Mouse (Mus musculus) forebrain, postnatal 0 days (tissue): ENCODE results near the gene A130010J15Rik. TPM values are rescaled to one million over a fixed set of nuclear protein-coding genes. Genes with fewer than 3 reads are reported as not detected.

Experiments used
- ATAC-seq: fragments of 200-750 bp; cut with Nextera tagmentation; 2 replicates; pipeline ENCODE4 v1.8.0; 2017; ENCODE audit warnings: mild to moderate bottlenecking, moderate library complexity
- DNase-seq: peaks from one replicate; pipeline ENCODE4 v3.0.0-alpha.2; 2015
- H3K27ac ChIP-seq: fragments of 300-500 bp; sonication (generic); 2 replicates; pipeline ENCODE4 v1.5.1; 2014; ENCODE audit warnings: low read depth, mild to moderate bottlenecking, antibody characterized with exemption, low read length, moderate library complexity, mixed read lengths
- H3K27me3 ChIP-seq: fragments of 300-500 bp; sonication (generic); 2 replicates; pipeline ENCODE4 v1.6.1; 2014; ENCODE audit warnings: mild to moderate bottlenecking, low read length, mixed read lengths; ENCODE audit not compliant: insufficient read depth
- H3K36me3 ChIP-seq: fragments of 300-500 bp; sonication (generic); 2 replicates; pipeline ENCODE4 v1.6.1; 2014; ENCODE audit warnings: mild to moderate bottlenecking, moderate library complexity; ENCODE audit not compliant: insufficient read depth
- H3K4me1 ChIP-seq: fragments of 300-500 bp; sonication (generic); 2 replicates; pipeline ENCODE4 v1.6.1; 2014; ENCODE audit warnings: antibody characterized with exemption; ENCODE audit not compliant: insufficient read depth
- H3K4me2 ChIP-seq: fragments of 300-500 bp; sonication (generic); 2 replicates; pipeline ENCODE4 v1.6.1; 2014; ENCODE audit warnings: low read depth, mild to moderate bottlenecking, moderate library complexity
- H3K4me3 ChIP-seq: fragments of 300-500 bp; sonication (generic); 2 replicates; pipeline ENCODE4 v1.5.1; 2014; ENCODE audit warnings: low read depth, low read length, mixed read lengths
- H3K9ac ChIP-seq: fragments of 300-500 bp; sonication (generic); 2 replicates; pipeline ENCODE4 v1.6.1; 2014; ENCODE audit warnings: mild to moderate bottlenecking
- H3K9me3 ChIP-seq: fragments of 300-500 bp; sonication (generic); 2 replicates; pipeline ENCODE4 v1.6.1; 2016; ENCODE audit warnings: low read length
- CTCF ChIP-seq: sonication (generic); IDR thresholded peaks from 2 replicates; pipeline ENCODE4 v1.5.1; 2016; ENCODE audit warnings: antibody characterized with exemption, control low read depth, low read depth
- WGBS: fragments of 180-500 bp; shearing (Covaris S2); extraction: QIAGEN DNeasy Blood & Tissue Kit; methylation state at CpG from one replicate; pipeline ENCODE4 v1.1.7; 2014; 5-methylcytosine and 5-hydroxymethylcytosine counted together
- polyA plus RNA-seq: library from polyadenylated mRNA; unstranded; fragments of >200 nt; fragmentation: Nextera tagmentation; extraction: Ambion mirVana; gene quantifications from 2 replicates; pipeline ENCODE4 v1.2.1, GENCODE M21; 2015
- total RNA-seq: library from RNA; depleted of rRNA; stranded (reverse); fragments of >200 nt; gene quantifications from 2 replicates; pipeline ENCODE4 v1.2.3, GENCODE M21; 2014

Gene A130010J15Rik
- total and polyA plus RNA-seq, 2 experiments from 2014 or later = 10.8 to 16.2 TPM

DNA sequence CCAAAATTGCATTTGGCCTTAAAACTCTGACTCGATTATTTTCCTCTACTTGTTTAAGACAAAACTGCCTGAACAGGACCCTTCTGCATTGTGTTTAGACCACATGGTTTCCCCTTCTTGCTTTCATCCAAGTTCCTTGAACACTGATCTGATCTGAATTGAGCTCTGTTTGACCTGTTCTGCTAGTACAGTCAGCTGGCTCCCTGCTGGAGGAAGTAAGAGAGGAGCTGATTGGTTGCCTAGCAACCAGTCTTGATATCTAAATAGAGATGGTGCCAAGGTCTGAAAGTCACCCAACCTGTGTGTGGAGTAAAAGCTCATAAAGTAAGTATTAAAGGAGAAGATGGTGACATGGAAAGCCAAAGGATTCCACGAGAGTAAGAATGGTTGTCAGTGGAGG, 2.0 kb downstream of the A130010J15Rik start:
- DNase-seq = peak; percentile 34
- H3K4me1 ChIP-seq = peaks cover 13% of the 10 kb centered on the region; the same call in 1 of the 2 replicates
- H3K27me3 ChIP-seq = no peaks in the 10 kb centered on the region
- H3K4me2 ChIP-seq = no peak overlapping the region
- H3K9me3 ChIP-seq = no peaks in the 10 kb centered on the region
- H3K27ac ChIP-seq = no peak overlapping the region
- TF ChIP-seq CTCF = no peak
- no peak overlapping the region for H3K4me3 ChIP-seq
- WGBS = 44% methylated on average over 2 of the region's 2 CpGs
- H3K36me3 ChIP-seq = no peaks in the 10 kb centered on the region
- H3K9ac ChIP-seq = no peak overlapping the region
- no peak for ATAC-seq

DNA sequence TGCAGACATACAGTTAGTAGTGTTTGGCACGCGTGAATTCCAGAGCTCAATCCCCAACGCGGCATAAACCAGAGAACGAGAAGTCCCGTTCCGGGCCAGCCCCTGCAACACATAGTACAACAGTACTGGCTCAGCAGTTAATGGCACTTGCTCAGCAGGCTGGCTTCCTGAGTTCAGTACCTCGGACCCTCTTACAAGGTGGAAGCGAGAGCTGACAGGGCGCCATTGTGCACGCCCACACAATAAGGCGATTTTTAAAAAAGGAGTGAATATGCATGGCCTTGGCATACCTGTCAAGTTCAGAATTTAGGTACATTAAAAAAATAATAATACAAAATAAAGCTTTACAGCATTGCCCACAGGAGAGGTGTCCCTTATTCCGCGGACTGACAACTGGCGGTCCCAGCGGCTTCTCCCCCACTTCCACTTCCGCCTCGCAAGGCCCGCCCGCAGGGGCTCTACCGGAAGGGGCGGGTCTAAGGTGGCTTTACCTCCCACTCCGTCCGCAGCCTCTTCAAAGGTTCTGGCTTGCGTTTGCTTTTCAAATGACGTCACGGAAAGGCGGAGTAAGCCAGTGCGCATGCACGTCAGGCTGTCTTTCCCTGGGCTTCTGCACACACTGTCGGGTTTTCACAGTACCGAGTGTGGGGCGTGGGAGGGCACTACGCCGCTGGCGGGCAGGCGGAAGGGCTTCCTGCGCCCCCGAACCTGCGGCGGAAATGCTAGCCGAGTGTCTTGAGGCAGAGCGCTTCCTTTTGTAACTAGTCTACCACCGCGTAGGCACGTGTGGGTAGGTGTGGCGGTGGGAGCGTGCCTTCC, 5.4 kb downstream of the A130010J15Rik start:
- peak overlapping the region; percentile 84 for H3K9ac ChIP-seq
- H3K4me2 ChIP-seq = peak overlapping the region; percentile 75
- TF ChIP-seq CTCF = peak; percentile 52
- H3K4me3 ChIP-seq = peak overlapping the region; percentile 76
- DNase-seq (peak; percentile 99), ATAC-seq (peak; percentile 99)
- no peaks in the 10 kb centered on the region for H3K9me3 ChIP-seq
- WGBS = under 1% methylated on average over 48 of the region's 48 CpGs
- no peaks in the 10 kb centered on the region for H3K27me3 ChIP-seq
- H3K4me1 ChIP-seq = peaks cover 18% of the 10 kb centered on the region; the same call in 1 of the 2 replicates
- peak overlapping the region; percentile 87 for H3K27ac ChIP-seq
- H3K36me3 ChIP-seq = no peaks in the 10 kb centered on the region

- Histone ChIP-seq H3K4me1 (peaks cover 18% of the 10 kb centered on the region; the same call in 1 of the 2 replicates), H3K4me2 (peak overlapping the region; percentile 75), H3K36me3 (no peaks in the 10 kb centered on the region), H3K4me3 (peak overlapping the region; percentile 76), H3K9me3 (no peaks in the 10 kb centered on the region), H3K27ac (peak overlapping the region; percentile 87), H3K27me3 (no peaks in the 10 kb centered on the region), H3K9ac (peak overlapping the region; percentile 84)
- WGBS = 16% methylated on average over 9 of the region's 9 CpGs
- no peak for DNase-seq
- no peak for TF ChIP-seq CTCF
- ATAC-seq = no peak
Observed at GRCm38 (mm10) chr1:193173810-193174129, 5.9 kb downstream of the A130010J15Rik start.

- 91% methylated on average over 13 of the region's 13 CpGs for WGBS
Observed at GRCm38 (mm10) chr1:193174143-193174733, 6.4 kb downstream of the A130010J15Rik start.

GRCm38 (mm10) chr1:193181104-193181503, 13.3 kb downstream of the A130010J15Rik start:
- no peaks in the 10 kb centered on the region for H3K4me1 ChIP-seq
- no peak overlapping the region for H3K4me3 ChIP-seq
- H3K9me3 ChIP-seq = no peaks in the 10 kb centered on the region
- H3K36me3 ChIP-seq = no peaks in the 10 kb centered on the region
- TF ChIP-seq CTCF = no peak
- H3K4me2 ChIP-seq = no peak overlapping the region
- no peaks in the 10 kb centered on the region for H3K27me3 ChIP-seq
- 89% methylated on average over 3 of the region's 3 CpGs for WGBS
- H3K9ac ChIP-seq = no peak overlapping the region
- H3K27ac ChIP-seq = no peak overlapping the region
- no peak for ATAC-seq
- DNase-seq = no peak

More at GRCm38 (mm10) chr1:193174143-193174733, 6.4 kb downstream of the A130010J15Rik start:
- H3K36me3 ChIP-seq = no peaks in the 10 kb centered on the region
- H3K9ac ChIP-seq = no peak overlapping the region
- H3K27ac ChIP-seq = no peak overlapping the region
- H3K9me3 ChIP-seq = no peaks in the 10 kb centered on the region
- peak overlapping the region; percentile 75 for H3K4me2 ChIP-seq
- no peak for TF ChIP-seq CTCF
- H3K4me3 ChIP-seq = peak overlapping the region; percentile 76
- H3K4me1 ChIP-seq = peaks cover 18% of the 10 kb centered on the region; the same call in 1 of the 2 replicates
- ATAC-seq = no peak
- no peak for DNase-seq
- no peaks in the 10 kb centered on the region for H3K27me3 ChIP-seq

GRCm38 (mm10) chr1:193188257-193188656, 20.4 kb downstream of the A130010J15Rik start:
- WGBS = 89% methylated on average over 6 of the region's 6 CpGs
- no peaks in the 10 kb centered on the region for H3K27me3 ChIP-seq
- TF ChIP-seq CTCF = no peak
- H3K27ac ChIP-seq = peak overlapping the region; percentile 67; the same call in 1 of the 2 replicates
- no peak for DNase-seq
- no peak overlapping the region for H3K4me3 ChIP-seq
- ATAC-seq = no peak
- H3K4me2 ChIP-seq = no peak overlapping the region
- H3K9ac ChIP-seq = no peak overlapping the region
- no peaks in the 10 kb centered on the region for H3K9me3 ChIP-seq
- H3K36me3 ChIP-seq = no peaks in the 10 kb centered on the region
- peaks cover 8% of the 10 kb centered on the region for H3K4me1 ChIP-seq

- H3K4me3 ChIP-seq = no peak overlapping the region
- peak; percentile 36 for DNase-seq
- H3K36me3 ChIP-seq = no peaks in the 10 kb centered on the region
- 13% methylated on average over 9 of the region's 9 CpGs for WGBS
- ATAC-seq = peak; percentile 96
- no peaks in the 10 kb centered on the region for H3K9me3 ChIP-seq
- H3K9ac ChIP-seq = no peak overlapping the region
- H3K27ac ChIP-seq = peak overlapping the region; percentile 67
- H3K27me3 ChIP-seq = no peaks in the 10 kb centered on the region
- no peak overlapping the region for H3K4me2 ChIP-seq
- peaks cover 8% of the 10 kb centered on the region for H3K4me1 ChIP-seq
- no peak for TF ChIP-seq CTCF
Observed at GRCm38 (mm10) chr1:193189151-193189621, 21.3 kb downstream of the A130010J15Rik start.
